Mouse (Mus musculus) ovary, adult 18-20 months (tissue): ENCODE data around the gene Gm20924.
"Not testable (repeated sequence)": the region's sequence is repeated elsewhere in the genome, so short reads cannot be mapped to it uniquely, and the experiment has no call there.

Experiments
- DNase-seq: peaks from one replicate; pipeline ENCODE4 v3.0.0; 2022; ENCODE audit warnings: low spot score, mixed read lengths

Gm20924 gene

DNA sequence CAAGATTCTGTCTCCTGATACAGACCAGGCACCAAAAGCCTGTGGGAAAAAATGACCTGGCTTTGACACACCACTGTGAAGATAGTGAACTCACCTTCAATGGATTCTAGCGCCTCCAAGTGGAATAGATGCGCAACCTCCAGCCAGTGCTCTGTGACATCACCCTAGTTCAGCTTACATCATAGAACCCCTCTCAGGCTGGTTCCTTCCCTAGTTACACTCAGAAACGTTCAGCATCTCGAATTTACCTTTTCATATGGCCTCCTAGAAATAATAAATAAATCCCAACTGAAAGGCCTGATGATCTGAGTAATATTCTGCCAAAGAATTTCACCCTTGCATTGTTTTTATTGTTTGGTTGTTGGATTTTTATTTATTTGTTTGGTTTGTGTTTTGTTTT, at the start of gene Gm20924:
Gm20924 (minus strand) TSS at position 101 of the 400 bp plus-strand sequence.
- DNase-seq: not testable (repeated sequence)
